Mouse (Mus musculus) heart, postnatal 4 days (tissue): ENCODE measurements around the gene Tgm2. TPM values are rescaled to one million over a fixed set of nuclear protein-coding genes. Genes with fewer than 3 reads are reported as not detected.

Experiments used
- DNase-seq: peaks from one replicate; pipeline ENCODE4 v3.0.0; 2021
- total RNA-seq, 2 experiments: library from RNA; stranded (reverse); gene quantifications; 2 replicates each; pipeline ENCODE4 v1.2.3; 2021

Gene Tgm2
- total RNA-seq, 2 experiments from 2014 or later: 254 to 273 TPM

DNA sequence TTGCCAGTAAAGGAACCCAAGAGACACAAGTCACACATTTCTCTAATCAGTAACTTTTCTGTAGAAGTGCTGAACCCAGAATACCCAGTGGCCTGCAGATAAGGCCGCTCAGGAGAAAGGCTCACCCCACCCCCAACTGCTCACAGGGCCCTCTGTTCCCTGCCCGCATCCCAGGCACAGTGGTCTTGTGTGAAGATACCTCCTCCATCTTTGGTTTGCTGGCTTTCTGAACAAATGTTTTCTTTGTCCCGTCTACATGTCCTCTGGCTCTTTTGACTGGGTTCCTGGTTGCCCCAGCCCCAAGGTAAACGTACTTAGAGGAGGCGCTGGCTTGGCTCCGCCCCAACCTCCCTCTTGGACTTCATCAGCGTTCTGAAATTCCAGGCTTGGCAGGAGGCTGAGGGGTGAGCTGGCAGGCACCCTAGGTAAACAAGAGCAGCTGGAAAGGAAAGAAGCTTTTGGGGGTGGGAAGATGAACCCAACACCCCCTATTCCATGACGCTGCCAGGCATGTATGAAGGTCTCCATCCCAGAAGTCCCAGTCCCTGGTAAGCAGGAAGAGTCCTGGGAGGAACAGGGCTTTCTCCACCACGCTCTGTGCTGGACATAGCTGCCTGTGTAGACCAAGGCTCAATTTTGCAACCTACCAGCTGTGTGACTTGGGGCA, 32.5 kb downstream of the Tgm2 start:
- DNase-seq: peak; percentile 92

- DNase-seq: peak; percentile 43
Measured at GRCm38 (mm10) chr2:158109516-158109915, 36.7 kb downstream of the Tgm2 start.

- DNase-seq: peak; percentile 81
Measured at GRCm38 (mm10) chr2:158106947-158107587, 39.2 kb downstream of the Tgm2 start.

GRCm38 (mm10) chr2:158105605-158106004, 40.6 kb downstream of the Tgm2 start:
- no peak for DNase-seq

GRCm38 (mm10) chr2:158104966-158105365, 41.3 kb downstream of the Tgm2 start:
- no peak for DNase-seq

DNA sequence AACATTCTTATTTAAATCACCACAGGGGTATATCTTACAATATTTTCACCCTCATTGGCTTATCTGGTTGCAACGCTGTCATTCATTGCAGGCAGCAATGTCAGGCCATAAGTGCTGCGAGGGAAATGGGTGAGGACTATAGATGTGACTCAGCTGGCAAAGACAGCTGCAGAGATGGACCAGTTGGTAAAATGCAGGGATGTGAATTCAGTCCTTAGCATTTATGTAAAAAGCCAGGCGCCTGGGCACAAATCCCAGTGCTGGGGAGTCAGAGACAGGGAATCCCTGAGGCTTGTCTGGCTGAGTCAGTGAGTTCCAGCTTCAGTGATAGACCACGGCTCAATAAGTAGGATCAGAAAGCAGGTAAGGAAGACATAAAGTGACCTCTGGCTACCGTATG, 44.5 kb downstream of the Tgm2 start:
- no peak for DNase-seq

- no peak for DNase-seq
Measured at GRCm38 (mm10) chr2:158099537-158099936, 46.7 kb downstream of the Tgm2 start.

DNA sequence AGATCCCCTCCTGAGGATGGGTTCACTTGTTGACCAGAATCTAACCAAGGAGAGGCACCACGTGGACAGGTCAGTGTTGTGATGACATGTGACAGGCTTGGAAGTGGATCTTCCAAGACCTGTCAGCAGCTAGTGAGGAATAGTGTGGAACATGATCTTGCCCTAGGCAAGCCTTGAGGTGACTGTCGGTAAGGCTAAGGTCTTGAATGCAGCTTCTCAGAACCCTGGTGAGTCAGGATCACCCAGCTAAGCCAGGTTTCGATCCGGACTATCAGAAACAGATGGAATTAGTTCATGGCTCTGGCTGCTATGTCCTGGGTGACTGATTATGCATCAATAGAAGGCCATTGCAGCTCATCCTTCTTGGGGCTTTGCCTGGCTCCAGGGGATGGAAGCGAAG, 47.5 kb downstream of the Tgm2 start:
- DNase-seq: no peak

DNA sequence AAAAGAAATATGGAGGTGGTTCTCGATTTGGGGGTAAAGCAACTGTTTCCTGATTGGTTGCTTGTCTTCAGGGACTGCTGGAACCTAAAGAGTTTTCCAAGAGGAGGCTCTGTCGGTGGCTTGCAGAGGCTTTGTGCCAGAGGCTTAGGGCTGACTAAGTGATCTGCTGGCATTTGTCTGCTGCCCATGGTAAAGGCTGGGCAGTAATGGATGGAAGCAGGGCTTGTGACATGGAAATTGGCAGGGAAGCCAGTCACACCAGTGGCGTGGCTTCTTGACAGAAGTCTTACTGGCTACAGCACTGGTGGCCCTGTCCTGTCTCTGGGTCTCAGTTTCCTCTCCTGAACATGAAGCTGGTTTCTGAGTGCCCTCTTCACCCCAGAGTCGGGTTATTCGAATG, 49.2 kb downstream of the Tgm2 start:
- DNase-seq: no peak

GRCm38 (mm10) chr2:158094846-158095245, 51.4 kb downstream of the Tgm2 start:
- DNase-seq: no peak

- no peak for DNase-seq
Measured at GRCm38 (mm10) chr2:158094300-158094699, 51.9 kb downstream of the Tgm2 start.

- DNase-seq: no peak
Measured at GRCm38 (mm10) chr2:158093345-158093744, 52.9 kb downstream of the Tgm2 start.

DNA sequence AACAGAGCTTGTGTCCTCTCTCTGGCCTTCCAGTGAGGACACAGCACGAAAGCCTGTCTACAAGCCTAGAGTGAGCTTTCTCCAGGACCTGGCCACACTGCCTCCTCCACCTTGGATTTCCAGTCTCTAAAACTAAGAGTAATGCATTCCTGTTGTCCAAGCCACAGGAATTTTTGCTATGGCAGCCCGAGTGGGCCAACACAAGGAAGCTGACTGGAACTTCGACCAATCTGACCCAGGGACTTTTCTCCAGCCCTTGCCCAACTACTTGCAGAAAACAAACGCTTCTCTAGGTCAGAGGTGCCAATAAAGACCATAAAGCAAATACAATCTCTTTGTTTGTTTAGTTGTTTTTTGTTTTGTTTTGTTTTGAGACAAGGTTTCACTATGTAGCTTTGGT, 56.1 kb downstream of the Tgm2 start:
- no peak for DNase-seq

DNA sequence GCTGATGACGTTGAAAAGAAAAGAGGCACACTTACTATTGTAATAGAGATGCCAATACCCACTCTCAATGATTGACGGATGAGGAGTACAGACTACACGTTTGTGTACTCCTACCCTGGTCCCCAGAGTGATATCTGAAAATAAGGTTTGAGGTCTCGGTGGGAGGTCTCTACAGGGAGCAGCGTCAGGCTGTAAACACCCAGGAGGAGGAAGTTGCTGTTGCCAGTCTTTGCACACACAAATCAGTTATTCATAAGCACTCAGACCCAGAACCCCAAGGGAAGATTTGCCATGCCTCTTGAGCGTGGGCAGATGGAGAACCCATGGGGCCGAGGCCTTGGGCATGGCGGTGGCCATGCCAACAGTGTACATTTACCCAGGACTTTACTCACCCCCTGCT, 61.8 kb downstream of the Tgm2 start:
- DNase-seq: no peak

DNA sequence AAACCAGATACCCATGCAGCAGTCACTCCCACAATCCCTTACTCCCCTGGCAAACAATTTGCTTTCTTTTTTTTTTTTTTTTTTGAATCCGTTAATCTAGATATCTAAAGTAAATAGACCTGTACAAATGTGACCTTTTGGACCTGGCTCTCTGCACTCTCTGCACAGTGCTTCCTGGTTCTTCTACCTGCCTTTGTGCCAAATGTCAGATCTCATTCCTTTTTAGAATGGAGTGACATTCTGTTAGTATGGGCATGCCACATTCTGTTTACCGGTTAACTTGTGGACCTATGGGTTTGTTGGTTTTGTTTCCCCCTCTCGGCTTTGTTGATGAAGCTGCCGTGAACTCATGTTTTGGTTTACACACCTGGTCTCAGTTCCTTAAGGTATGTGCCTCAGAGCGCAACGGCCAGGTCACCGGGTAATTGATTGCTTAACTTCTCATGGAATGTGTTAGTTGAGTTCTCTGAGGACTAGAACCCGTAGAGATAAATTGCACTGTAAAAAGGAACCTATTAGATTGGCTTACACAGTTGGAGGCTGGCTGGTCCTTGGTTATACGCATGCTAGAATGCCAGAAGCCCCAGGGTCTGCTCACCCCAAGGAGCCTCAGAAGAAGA, 65.5 kb downstream of the Tgm2 start:
- no peak for DNase-seq

GRCm38 (mm10) chr2:158079843-158080395, 66.3 kb downstream of the Tgm2 start:
- no peak for DNase-seq

GRCm38 (mm10) chr2:158078971-158079370, 67.3 kb downstream of the Tgm2 start:
- DNase-seq: no peak

GRCm38 (mm10) chr2:158077981-158078380, 68.3 kb downstream of the Tgm2 start:
- DNase-seq: no peak

DNA sequence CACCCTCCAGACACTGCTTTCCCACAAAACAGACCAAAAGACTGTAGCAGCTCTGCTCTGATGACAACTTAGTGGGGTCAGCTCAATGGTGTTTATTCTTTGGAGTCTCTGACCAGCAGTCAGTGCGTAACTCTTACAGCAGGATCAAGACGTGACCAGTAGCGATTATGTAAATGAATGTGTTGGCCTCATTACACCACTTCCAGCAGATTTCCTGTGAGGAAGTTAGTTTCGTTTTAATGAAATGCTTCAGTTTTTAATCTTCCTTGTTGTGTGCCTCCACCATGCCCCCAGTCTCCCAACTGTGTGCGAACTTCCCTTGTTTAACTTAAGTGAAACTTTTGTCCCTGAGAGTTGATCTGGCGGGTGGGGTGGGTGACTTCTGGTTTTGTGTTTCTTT, 69.5 kb downstream of the Tgm2 start:
- no peak for DNase-seq

DNA sequence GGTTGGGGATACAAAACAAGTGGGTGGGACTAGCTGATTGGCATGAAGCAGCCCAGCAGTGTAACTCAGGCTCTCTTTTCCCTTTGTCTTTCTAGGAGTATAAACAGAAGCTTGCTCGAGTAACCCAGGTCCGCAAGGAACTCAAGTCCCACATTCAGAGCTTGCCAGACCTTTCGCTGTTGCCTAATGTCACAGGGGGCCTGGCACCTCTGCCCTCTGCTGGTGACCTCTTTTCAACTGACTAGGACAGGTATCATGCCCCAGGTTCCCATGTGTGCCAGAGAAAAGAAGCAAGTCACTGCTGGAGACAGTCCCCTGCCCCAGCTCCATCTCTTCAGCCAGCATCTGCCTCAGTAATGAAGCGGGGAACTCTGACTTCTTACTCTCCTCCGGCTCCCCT, 71.4 kb downstream of the Tgm2 start:
- DNase-seq: no peak

DNA sequence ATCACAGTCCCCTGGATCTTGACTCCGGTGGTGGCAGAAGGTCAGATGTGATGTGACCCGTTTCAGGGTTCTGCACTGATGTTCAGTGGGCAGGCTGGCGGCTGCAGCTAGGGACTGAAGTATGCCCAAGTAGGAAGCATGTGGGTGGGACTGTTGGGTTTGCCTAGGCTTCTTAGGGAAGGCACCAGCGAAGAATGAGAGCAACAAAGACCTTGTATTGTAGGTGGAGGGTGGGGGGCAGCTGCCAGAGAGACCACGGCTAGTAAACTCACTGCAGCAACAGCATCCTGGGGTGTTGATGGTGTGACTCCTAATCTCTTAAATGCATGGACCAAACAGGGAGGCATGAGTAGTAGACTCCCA, 74.6 kb downstream of the Tgm2 start:
- no peak for DNase-seq

DNA sequence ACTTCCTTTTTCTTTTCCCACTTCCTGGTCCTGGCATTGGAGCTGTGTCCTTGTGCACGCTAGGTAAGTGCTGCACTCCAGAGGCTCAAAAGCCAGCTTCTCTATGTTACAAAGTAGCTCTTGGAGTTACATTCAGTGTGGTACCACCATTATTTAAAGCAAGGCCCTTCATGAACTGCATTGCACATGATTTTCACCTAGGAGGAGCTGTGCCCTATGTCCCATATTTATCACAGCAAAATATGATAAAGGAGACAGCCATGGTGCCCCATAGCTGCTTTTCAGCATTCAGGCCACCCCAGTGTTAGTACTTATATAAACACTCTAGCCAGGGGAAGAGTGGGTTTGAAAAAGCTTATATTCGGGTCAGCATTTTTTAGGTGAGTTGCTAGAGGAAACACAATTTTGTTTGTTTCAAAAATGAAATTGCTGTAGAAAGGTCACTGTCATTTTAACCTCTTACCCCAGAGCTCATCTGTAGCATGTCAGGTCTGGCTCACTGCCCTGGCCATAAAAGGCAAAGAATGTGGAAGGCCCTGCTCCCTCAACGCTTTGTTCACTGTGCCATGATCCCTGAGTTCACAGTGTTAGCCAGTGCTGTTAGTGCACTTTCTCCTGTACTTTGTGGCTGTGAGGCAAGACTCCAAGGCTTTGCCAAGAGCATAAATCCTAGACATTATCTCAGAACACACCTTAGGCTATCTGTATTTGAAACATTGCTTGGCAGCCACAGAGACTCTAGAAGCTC, 75.2 kb downstream of the Tgm2 start:
- peak; percentile 48 for DNase-seq

DNA sequence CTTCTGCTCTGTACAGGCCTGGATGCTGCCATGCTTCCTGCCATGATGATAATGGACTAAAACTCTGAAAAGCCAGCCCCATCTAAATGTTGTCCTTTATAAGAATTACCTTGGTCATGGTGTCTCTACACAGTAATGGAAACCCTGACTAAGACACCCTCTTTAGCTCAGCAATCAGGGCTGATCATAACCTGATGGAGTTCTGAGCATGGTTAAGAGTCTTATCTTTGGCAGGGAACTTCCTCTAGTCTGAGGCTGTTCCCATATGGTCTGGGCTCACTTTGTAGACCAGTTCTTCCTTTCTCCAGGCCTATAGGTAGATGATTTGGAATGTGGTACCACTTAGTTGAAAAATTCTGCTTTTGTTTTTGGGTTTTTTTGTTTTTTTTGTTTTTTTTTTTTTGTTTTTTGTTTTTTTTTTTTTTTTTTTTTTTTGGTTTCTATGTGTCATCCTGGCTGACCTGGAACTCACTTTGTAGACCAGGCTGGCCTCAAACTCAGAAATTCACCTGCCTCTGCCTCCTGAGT, 77.7 kb downstream of the Tgm2 start:
- no peak for DNase-seq
